Mouse (Mus musculus) T-helper 2 cell (primary cell): Measurements from ENCODE around the gene Snx15.

Experiments used
- in situ Hi-C: fragments of 300-600 bp; cut with MboI, MseI; formaldehyde crosslinking; loops from one replicate; pipeline ENCODE4 v1.15.1; 2025; ENCODE audit warnings: high pct_unique_total_duplicates

Gene Snx15

DNA sequence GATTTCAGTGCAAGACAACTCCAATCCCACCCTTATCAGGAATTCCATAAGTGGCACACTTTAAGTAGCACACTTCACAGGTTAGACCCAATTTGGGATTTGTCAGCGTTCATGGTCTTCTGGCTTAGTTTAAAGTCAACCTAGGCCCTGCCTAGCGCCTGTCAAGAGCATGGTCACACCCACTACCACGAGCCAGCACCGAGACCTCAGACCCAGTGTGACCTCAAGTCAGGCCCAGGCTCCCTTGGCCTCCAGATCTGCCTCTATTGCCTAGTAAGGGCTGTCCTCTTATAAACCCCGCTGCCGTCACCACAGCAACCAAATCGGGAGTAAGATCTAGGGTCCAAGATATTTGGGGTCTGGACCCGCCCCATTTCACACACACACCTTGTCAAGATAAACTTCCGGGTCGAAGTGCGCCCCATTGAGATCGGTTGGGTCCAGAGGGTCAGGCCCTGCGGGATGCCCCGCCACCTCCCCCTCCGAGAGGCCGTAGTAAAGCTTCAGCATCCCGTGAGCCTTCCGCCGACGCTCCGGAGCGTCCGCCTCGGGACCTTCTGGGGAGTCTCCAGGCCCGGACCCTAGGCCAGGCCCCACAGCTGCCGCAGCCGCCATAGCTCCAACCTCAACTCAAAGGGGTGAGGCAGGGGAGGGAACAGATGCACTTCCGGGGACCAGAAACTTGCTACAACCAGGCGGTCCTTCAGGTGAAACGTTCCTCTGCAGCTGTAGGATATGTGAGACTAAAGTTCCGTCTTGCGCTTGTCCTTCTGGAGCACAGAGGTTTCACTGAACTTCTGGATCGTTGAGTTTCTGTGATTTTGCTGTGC lies 51.3 kb downstream of the Snx15 start, which contains the start of gene Vps51:
Gene Vps51 (minus strand): TSS at position 668 of the 830 bp plus-strand sequence.
- in situ Hi-C loops: no loop called here

DNA sequence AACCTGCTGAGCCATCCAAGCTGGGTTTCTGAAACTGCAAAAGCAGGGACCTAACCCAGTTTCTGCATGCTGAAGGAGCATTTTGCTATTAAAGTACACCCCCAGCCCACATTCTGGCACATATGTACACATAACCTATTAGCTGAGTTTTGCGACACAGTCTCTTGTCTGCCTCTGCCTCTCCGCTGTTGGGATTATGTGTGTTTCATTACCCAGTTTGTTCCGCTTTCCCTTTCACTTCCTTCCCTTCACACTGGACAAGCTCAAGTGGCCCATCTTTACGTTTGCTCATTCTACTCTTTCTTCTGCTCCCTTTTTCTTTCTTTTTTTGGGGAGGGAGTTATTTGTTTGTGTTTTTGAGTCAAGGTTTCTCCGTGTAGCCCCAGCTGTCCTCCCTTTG lies 54.2 kb downstream of the Snx15 start:
- in situ Hi-C loops: no loop called here

GRCm38 (mm10) chr19:6071261-6071660 lies 56.8 kb downstream of the Snx15 start:
- in situ Hi-C loops: no loop called here

DNA sequence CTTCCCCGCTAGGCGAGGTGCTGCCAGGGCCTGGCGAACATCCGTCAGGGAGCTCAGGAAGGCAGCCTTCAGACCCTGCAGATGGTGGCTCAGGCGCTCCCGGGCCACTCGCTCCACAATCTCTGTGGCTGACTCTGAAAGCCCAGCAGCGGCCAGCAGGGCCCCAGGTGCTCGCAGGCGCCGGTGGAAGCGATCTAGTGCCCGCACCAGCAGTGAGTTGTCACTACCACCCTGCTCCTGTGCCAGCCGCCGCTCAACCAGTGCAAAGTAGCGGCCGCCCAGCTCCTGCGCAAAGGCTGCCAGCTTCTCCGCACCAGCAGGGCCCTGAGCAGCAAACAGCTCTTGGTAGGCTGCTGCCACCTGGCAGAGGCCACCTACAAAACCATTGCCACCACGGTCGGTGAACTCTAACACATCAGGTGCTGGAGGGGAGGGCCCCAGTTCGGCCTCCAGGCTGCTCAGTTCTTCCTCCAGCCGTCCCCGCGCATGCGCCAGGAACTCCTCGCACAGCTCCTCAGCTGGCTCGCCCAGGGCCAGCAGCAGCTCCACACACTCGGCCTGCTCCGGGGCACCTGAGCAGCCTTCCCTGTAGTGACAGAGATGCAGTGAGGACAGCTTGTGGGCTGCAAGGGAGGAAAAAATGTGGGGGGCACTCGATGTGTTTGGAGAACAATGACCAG lies 57.4 kb downstream of the Snx15 start:
- in situ Hi-C loops: no loop called here

GRCm38 (mm10) chr19:6069851-6070250 lies 58.3 kb downstream of the Snx15 start:
- in situ Hi-C loops: no loop called here
